Mouse (Mus musculus) forebrain, embryonic 13.5 days (tissue): ENCODE measurements at regions not wholly inside any gene's neighbourhood (a gene's known extent, or its start where the extent isn't known, plus 50 kb on each side); places are given as distances from the start of the nearest gene placed in this dataset.

ENCODE experiments used
- ATAC-seq: fragments of 200-750 bp; cut with Nextera tagmentation; 2 replicates; pipeline ENCODE4 v1.8.0; 2017
- H3K27ac ChIP-seq: fragments of 300-500 bp; sonication (generic); 2 replicates; pipeline ENCODE4 v1.5.1; 2015; ENCODE audit warnings: inconsistent platforms, mild to moderate bottlenecking, moderate library complexity
- H3K27me3 ChIP-seq: fragments of 300-500 bp; sonication (generic); 2 replicates; pipeline ENCODE4 v1.6.1; 2015; ENCODE audit warnings: mild to moderate bottlenecking, inconsistent platforms
- H3K36me3 ChIP-seq: fragments of 300-500 bp; sonication (generic); 2 replicates; pipeline ENCODE4 v1.6.1; 2015; ENCODE audit warnings: mild to moderate bottlenecking, inconsistent platforms; ENCODE audit not compliant: poor library complexity, severe bottlenecking
- H3K4me1 ChIP-seq: fragments of 300-500 bp; sonication (generic); 2 replicates; pipeline ENCODE4 v1.6.1; 2015; ENCODE audit warnings: inconsistent platforms
- H3K4me2 ChIP-seq: fragments of 300-500 bp; sonication (generic); 2 replicates; pipeline ENCODE4 v1.6.1; 2015; ENCODE audit warnings: inconsistent platforms, mild to moderate bottlenecking, moderate library complexity
- H3K4me3 ChIP-seq: fragments of 300-500 bp; sonication (generic); 2 replicates; pipeline ENCODE4 v1.5.1; 2015; ENCODE audit warnings: mild to moderate bottlenecking, inconsistent platforms
- H3K9ac ChIP-seq: fragments of 300-500 bp; sonication (generic); 2 replicates; pipeline ENCODE4 v1.6.1; 2015; ENCODE audit warnings: mild to moderate bottlenecking, inconsistent platforms
- H3K9me3 ChIP-seq: fragments of 300-500 bp; sonication (generic); replicated peaks from 2 replicates; pipeline ENCODE4 v1.6.1; 2016; ENCODE audit warnings: inconsistent platforms
- WGBS: fragments of 180-500 bp; shearing (Covaris S2); methylation state at CpG from one replicate; pipeline ENCODE4 v1.1.7; 2015; 5-methylcytosine and 5-hydroxymethylcytosine counted together

DNA sequence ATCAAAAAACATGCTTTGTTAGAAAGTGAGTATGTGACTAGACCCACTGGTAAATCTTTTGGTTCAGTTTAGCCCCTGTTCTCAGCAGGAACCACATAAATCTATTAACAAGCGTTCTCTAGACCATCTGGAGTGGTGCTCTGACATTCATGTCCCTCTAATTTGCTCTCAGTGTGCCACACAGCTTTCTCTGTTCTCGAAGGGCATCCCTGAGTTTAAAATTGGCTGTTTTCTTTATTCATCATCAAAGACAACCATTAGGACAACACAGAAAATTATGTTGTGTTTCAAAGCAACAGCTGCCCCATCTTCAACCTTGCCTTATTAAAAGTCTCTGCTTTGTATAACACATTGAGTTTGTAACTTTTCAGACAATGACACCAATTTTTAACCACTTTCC, 1124.1 kb downstream of the Stim2 start:
- Histone ChIP-seq H3K4me3 (no peak overlapping the region), H3K9ac (no peak overlapping the region), H3K36me3 (no peaks in the 10 kb centered on the region), H3K4me1 (peaks cover 5% of the 10 kb centered on the region; the same call in 1 of the 2 replicates), H3K27me3 (no peaks in the 10 kb centered on the region), H3K27ac (no peak overlapping the region), H3K9me3 (no peaks in the 10 kb centered on the region), H3K4me2 (no peak overlapping the region)
- ATAC-seq, result peak; percentile 30; the same call in 1 of the 2 replicates
- WGBS, result 30% methylated on average over 2 of the region's 2 CpGs

- H3K36me3 ChIP-seq, result no peaks in the 10 kb centered on the region
- H3K27me3 ChIP-seq, result no peaks in the 10 kb centered on the region
- no peaks in the 10 kb centered on the region for H3K9me3 ChIP-seq
- H3K4me3 ChIP-seq, result no peak overlapping the region
- no peak overlapping the region for H3K27ac ChIP-seq
- no peak overlapping the region for H3K9ac ChIP-seq
- ATAC-seq, result no peak
- 93% methylated on average over 3 of the region's 3 CpGs for WGBS
- peaks cover 10% of the 10 kb centered on the region; the same call in 1 of the 2 replicates for H3K4me1 ChIP-seq
- no peak overlapping the region for H3K4me2 ChIP-seq
Measured at GRCm38 (mm10) chr5:55134310-55134709, 1136.0 kb downstream of the Stim2 start.

DNA sequence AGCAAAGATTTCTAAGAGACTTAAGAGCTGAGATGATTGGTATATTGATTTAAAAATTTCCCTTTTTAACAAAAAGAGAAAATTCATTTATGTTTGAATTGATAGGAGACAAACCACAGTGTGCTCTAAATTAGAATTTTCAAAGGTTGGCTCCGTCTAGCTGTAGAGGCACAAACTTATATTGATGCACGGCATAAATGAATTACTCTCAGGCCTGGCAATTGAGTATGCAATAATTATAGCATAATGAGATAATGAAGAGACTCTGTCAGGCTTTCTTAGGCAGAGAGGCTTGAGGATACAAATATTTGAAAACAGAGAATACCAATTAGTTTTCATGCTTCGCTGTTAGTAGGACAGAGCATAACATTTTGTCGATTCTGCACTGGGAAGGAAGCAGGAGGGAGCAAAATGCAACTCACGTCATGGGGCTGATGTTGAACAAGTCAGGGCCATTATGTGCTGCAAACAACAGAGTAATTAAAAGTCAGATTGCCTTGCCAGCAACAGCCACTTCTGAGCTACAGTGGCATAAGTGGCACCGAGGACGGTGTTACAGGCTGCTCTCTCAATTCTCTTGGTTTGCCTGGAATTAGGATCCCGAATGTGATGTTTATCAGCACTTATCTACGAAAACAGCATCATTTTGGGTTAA, 1137.1 kb downstream of the Stim2 start:
- H3K9me3 ChIP-seq, result no peaks in the 10 kb centered on the region
- no peaks in the 10 kb centered on the region for H3K36me3 ChIP-seq
- 46% methylated on average over 9 of the region's 9 CpGs for WGBS
- H3K4me1 ChIP-seq, result peaks cover 10% of the 10 kb centered on the region; the same call in 1 of the 2 replicates
- H3K9ac ChIP-seq, result no peak overlapping the region
- no peak overlapping the region for H3K27ac ChIP-seq
- peak; percentile 74 for ATAC-seq
- H3K4me3 ChIP-seq, result no peak overlapping the region
- H3K4me2 ChIP-seq, result no peak overlapping the region
- H3K27me3 ChIP-seq, result no peaks in the 10 kb centered on the region

DNA sequence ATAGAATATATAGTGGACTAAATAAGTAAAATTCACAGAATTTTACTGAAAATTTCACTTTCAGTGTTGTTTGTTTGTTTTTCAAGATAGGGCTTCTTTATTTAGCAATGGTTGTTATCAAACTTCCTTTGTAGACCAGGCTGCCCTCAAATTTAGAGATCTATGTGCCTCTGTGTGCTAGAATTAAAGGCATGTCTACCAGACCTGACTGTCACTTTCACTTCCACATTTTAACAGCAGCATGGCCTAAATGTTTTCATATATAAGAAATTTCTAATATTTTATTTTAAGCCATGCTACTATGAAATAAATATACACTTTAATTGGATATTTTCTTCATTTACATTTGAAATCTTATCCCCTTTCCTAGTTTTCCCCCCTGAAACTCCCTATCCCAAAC, 1140.5 kb downstream of the Stim2 start:
- Histone ChIP-seq H3K4me2 (no peak overlapping the region), H3K4me1 (peaks cover 10% of the 10 kb centered on the region; the same call in 1 of the 2 replicates), H3K9ac (no peak overlapping the region), H3K9me3 (no peaks in the 10 kb centered on the region), H3K27me3 (no peaks in the 10 kb centered on the region), H3K36me3 (no peaks in the 10 kb centered on the region), H3K27ac (no peak overlapping the region), H3K4me3 (no peak overlapping the region)
- no peak for ATAC-seq

- no peaks in the 10 kb centered on the region for H3K9me3 ChIP-seq
- ATAC-seq, result no peak
- no peaks in the 10 kb centered on the region for H3K36me3 ChIP-seq
- no peak overlapping the region for H3K9ac ChIP-seq
- H3K27ac ChIP-seq, result no peak overlapping the region
- H3K4me1 ChIP-seq, result no peaks in the 10 kb centered on the region
- no peak overlapping the region for H3K4me3 ChIP-seq
- no peaks in the 10 kb centered on the region for H3K27me3 ChIP-seq
- H3K4me2 ChIP-seq, result no peak overlapping the region
Measured at GRCm38 (mm10) chr5:55147354-55147753, 1149.1 kb downstream of the Stim2 start.

GRCm38 (mm10) chr5:55174839-55175238, 1176.5 kb downstream of the Stim2 start:
- WGBS, result 78% methylated on average over 1 of the region's 1 CpGs
- Histone ChIP-seq H3K9ac (no peak overlapping the region), H3K4me3 (no peak overlapping the region), H3K27me3 (no peaks in the 10 kb centered on the region), H3K4me2 (no peak overlapping the region), H3K4me1 (no peaks in the 10 kb centered on the region), H3K27ac (no peak overlapping the region), H3K9me3 (no peaks in the 10 kb centered on the region), H3K36me3 (no peaks in the 10 kb centered on the region)
- no peak for ATAC-seq
